Mouse (Mus musculus) embryonic facial prominence, embryonic 10.5 days (tissue): ENCODE results near the gene Gm15737. TPM values are rescaled to one million over a fixed set of nuclear protein-coding genes. Genes with fewer than 3 reads are reported as not detected.

Experiments
- DNase-seq: peaks from one replicate; pipeline ENCODE4 v3.0.0-alpha.2; 2017; ENCODE audit warnings: low spot score
- H3K27ac ChIP-seq: fragments of 300-500 bp; sonication (generic); replicated peaks from 2 replicates; pipeline ENCODE4 v1.5.1; 2016; ENCODE audit warnings: mild to moderate bottlenecking
- H3K27me3 ChIP-seq: fragments of 300-500 bp; sonication (generic); replicated peaks from 2 replicates; pipeline ENCODE4 v1.6.1; 2016; ENCODE audit warnings: low read depth, mild to moderate bottlenecking; ENCODE audit not compliant: poor library complexity, severe bottlenecking
- H3K36me3 ChIP-seq: fragments of 300-500 bp; sonication (generic); replicated peaks from 2 replicates; pipeline ENCODE4 v1.6.1; 2016; ENCODE audit warnings: mild to moderate bottlenecking, moderate library complexity
- H3K4me1 ChIP-seq: fragments of 300-500 bp; sonication (generic); 2 replicates; pipeline ENCODE4 v1.6.1; 2016
- H3K4me3 ChIP-seq: fragments of 300-500 bp; sonication (generic); 2 replicates; pipeline ENCODE4 v1.5.1; 2016; ENCODE audit warnings: mild to moderate bottlenecking, moderate library complexity
- H3K9me3 ChIP-seq: fragments of 300-500 bp; sonication (generic); 2 replicates; pipeline ENCODE4 v1.6.1; 2016; ENCODE audit warnings: mild to moderate bottlenecking
- WGBS: fragments of 180-500 bp; shearing (Covaris S2); methylation state at CpG from one replicate; pipeline ENCODE4 v1.1.7; 2016; 5-methylcytosine and 5-hydroxymethylcytosine counted together
- polyA plus RNA-seq: library from polyadenylated mRNA; unstranded; fragments of >200 nt; fragmentation: Nextera tagmentation; extraction: Ambion mirVana; gene quantifications from 2 replicates; pipeline ENCODE4 v1.2.1, GENCODE M21; 2016

Gm15737 gene
- polyA plus RNA-seq, 1 experiment from 2014 or later, result not detected

DNA sequence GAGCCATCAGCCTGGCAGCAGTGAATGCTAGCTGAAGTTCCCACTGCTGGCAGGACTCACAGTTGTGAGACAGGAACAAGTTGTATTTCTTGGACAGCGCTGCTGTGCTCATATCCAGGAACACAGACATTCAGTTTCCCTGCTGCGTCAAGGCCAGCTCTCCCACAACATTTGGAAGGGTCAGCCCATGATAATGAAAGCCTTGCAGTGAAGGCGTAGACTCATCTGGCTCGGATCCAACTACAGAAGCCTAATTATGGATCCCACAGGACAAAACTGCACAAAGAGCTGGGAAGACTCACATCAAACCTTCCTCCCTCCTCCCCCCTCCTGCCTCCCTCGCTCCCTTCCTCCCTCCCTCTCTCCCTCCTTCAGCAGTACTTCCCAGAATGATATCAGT lies 18.9 kb upstream of the Gm15737 start:
- 66% methylated on average over 5 of the region's 5 CpGs for WGBS
- Histone ChIP-seq H3K36me3 (peaks cover 19% of the 10 kb centered on the region), H3K9me3 (no peaks in the 10 kb centered on the region), H3K27me3 (no peaks in the 10 kb centered on the region), H3K27ac (no peak overlapping the region), H3K4me3 (no peak overlapping the region), H3K4me1 (peaks cover 5% of the 10 kb centered on the region)
- DNase-seq, result no peak

DNA sequence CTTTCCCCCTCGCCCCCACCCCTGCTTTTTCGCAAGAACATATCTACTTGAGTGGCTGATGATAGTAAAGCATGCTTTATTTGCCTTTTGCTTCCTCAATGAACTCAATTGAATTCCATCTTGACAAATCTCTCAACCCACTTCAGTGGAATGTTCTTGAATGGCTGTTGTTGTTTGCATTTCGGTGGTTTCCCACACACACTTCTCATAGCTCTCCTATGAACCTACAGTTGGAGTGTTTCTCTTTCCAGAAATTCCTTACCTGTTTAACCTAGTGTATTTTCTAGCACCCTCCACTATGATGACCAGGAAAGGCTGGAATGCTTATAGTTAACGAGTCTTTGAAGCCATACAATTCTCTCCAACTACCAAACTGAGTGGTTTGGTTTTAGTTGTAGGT lies 14.3 kb upstream of the Gm15737 start:
- WGBS, result 89% methylated on average over 4 of the region's 4 CpGs
- Histone ChIP-seq H3K27me3 (no peaks in the 10 kb centered on the region), H3K9me3 (no peaks in the 10 kb centered on the region)

GRCm38 (mm10) chr6:92857761-92858160 lies 11.4 kb upstream of the Gm15737 start:
- no peaks in the 10 kb centered on the region for H3K9me3 ChIP-seq
- 90% methylated on average over 13 of the region's 13 CpGs for WGBS
- peaks cover 21% of the 10 kb centered on the region for H3K4me1 ChIP-seq

More for the DNA sequence above, 14.3 kb upstream of the Gm15737 start:
- Histone ChIP-seq H3K27ac (no peak overlapping the region), H3K4me3 (no peak overlapping the region), H3K36me3 (peaks cover 29% of the 10 kb centered on the region), H3K4me1 (peaks cover 17% of the 10 kb centered on the region)
- no peak for DNase-seq

GRCm38 (mm10) chr6:92858721-92859510 lies 10.2 kb upstream of the Gm15737 start:
- H3K9me3 ChIP-seq, result no peaks in the 10 kb centered on the region
- H3K36me3 ChIP-seq, result peaks cover 33% of the 10 kb centered on the region
- H3K27me3 ChIP-seq, result no peaks in the 10 kb centered on the region
- H3K4me3 ChIP-seq, result no peak overlapping the region
- no peak overlapping the region for H3K27ac ChIP-seq
- H3K4me1 ChIP-seq, result peaks cover 21% of the 10 kb centered on the region
- no peak for DNase-seq
- 90% methylated on average over 12 of the region's 12 CpGs for WGBS

More at GRCm38 (mm10) chr6:92857761-92858160, 11.4 kb upstream of the Gm15737 start:
- Histone ChIP-seq H3K4me3 (no peak overlapping the region), H3K27ac (no peak overlapping the region), H3K27me3 (no peaks in the 10 kb centered on the region), H3K36me3 (peaks cover 27% of the 10 kb centered on the region)
- no peak for DNase-seq

- Histone ChIP-seq H3K27ac (no peak overlapping the region), H3K27me3 (no peaks in the 10 kb centered on the region), H3K4me3 (no peak overlapping the region), H3K9me3 (no peaks in the 10 kb centered on the region), H3K36me3 (peaks cover 38% of the 10 kb centered on the region), H3K4me1 (peaks cover 21% of the 10 kb centered on the region)
- DNase-seq, result no peak
- WGBS, result 62% methylated on average over 5 of the region's 5 CpGs
Observed at GRCm38 (mm10) chr6:92860285-92860912, 8.8 kb upstream of the Gm15737 start.

GRCm38 (mm10) chr6:92862599-92862998 lies 6.6 kb upstream of the Gm15737 start:
- Histone ChIP-seq H3K9me3 (no peaks in the 10 kb centered on the region), H3K36me3 (peaks cover 34% of the 10 kb centered on the region), H3K4me3 (no peak overlapping the region), H3K27me3 (no peaks in the 10 kb centered on the region), H3K4me1 (peaks cover 10% of the 10 kb centered on the region), H3K27ac (no peak overlapping the region)
- DNase-seq, result no peak
- WGBS, result 84% methylated on average over 9 of the region's 9 CpGs

- WGBS, result 50% methylated on average over 16 of the region's 16 CpGs
- H3K4me1 ChIP-seq, result peaks cover 19% of the 10 kb centered on the region
- peak; percentile 53 for DNase-seq
- H3K36me3 ChIP-seq, result peaks cover 20% of the 10 kb centered on the region
- H3K9me3 ChIP-seq, result no peaks in the 10 kb centered on the region
- no peaks in the 10 kb centered on the region for H3K27me3 ChIP-seq
- peak overlapping the region; percentile 5; the same call in 1 of the 2 replicates for H3K4me3 ChIP-seq
- peak overlapping the region; percentile 57 for H3K27ac ChIP-seq
Observed at GRCm38 (mm10) chr6:92869582-92870219, 544 bp downstream of the Gm15737 start.

- H3K27me3 ChIP-seq, result no peaks in the 10 kb centered on the region
- no peak overlapping the region for H3K4me3 ChIP-seq
- H3K36me3 ChIP-seq, result peaks cover 28% of the 10 kb centered on the region
- H3K27ac ChIP-seq, result no peak overlapping the region
- 78% methylated on average over 4 of the region's 4 CpGs for WGBS
- no peaks in the 10 kb centered on the region for H3K9me3 ChIP-seq
- DNase-seq, result no peak
- peaks cover 19% of the 10 kb centered on the region for H3K4me1 ChIP-seq
Observed at GRCm38 (mm10) chr6:92871813-92872212, 2.7 kb downstream of the Gm15737 start.

DNA sequence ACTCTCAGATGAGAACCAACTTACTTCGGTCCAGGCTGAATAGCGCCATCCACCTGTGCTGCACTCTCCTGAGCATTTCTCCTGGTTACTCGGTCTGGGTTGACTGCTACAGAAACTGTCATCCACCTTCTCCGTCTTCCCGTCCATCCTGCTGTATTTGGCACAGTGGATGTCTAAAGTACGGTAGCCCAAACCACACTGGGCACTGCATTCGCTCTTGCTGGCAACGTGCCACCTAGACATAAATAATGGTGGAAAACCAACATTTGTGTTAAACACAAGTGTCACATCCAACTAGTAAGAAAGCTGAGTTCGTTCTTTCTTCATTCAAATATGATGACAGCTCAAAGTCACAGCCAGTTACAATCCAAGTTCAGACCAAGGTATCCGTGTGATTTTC lies 3.6 kb downstream of the Gm15737 start:
- WGBS, result 92% methylated on average over 10 of the region's 10 CpGs

DNA sequence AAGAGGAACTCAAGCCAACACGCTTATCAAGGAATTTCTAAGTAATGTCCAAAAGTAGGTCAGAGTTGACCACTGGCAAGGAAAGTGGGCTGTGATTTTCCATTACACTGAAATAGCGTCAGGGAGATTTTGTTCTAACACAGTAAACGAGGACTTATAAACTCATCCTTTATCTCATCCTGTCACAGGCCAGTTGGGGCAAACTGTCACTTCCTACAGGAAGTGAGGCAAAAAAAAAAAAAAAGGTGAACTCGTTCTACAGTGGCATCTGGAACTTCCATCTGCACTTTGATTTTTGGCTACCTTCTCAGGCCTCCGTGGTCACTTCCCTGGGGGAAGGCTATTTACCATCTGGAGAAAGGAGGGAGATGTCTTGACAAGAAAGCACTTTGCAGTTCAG lies 5.7 kb downstream of the Gm15737 start:
- no peaks in the 10 kb centered on the region for H3K9me3 ChIP-seq
- no peaks in the 10 kb centered on the region for H3K27me3 ChIP-seq
- 71% methylated on average over 5 of the region's 5 CpGs for WGBS
- no peak for DNase-seq
- peaks cover 56% of the 10 kb centered on the region for H3K36me3 ChIP-seq
- H3K4me1 ChIP-seq, result peaks cover 5% of the 10 kb centered on the region
- H3K27ac ChIP-seq, result no peak overlapping the region
- no peak overlapping the region for H3K4me3 ChIP-seq

More for the DNA sequence above, 3.6 kb downstream of the Gm15737 start:
- Histone ChIP-seq H3K27me3 (no peaks in the 10 kb centered on the region), H3K36me3 (peaks cover 37% of the 10 kb centered on the region), H3K4me3 (no peak overlapping the region), H3K4me1 (peaks cover 19% of the 10 kb centered on the region), H3K27ac (no peak overlapping the region), H3K9me3 (no peaks in the 10 kb centered on the region)
- no peak for DNase-seq

DNA sequence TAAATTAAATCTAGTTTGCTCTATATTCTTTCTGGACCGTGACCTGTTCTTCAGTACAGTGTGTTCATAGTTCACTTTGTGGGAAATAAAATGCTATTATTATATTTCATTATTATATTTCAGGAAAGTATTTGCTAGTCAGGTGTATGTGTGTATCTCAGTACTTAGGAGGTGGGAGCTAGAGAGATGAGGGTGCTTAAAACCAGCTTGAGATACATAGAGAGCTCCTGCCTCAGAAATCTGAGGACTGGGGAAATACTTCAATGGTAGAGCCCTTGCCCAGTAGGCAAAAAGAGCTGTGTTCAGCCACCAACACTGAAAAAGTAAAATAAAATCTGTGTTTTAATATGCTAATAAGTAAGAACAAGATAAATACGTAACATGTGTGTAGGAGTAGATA lies 6.2 kb downstream of the Gm15737 start:
- no peaks in the 10 kb centered on the region for H3K9me3 ChIP-seq
- H3K36me3 ChIP-seq, result peaks cover 56% of the 10 kb centered on the region
- no peaks in the 10 kb centered on the region; the same call in 1 of the 2 replicates for H3K4me1 ChIP-seq
- H3K27me3 ChIP-seq, result no peaks in the 10 kb centered on the region
- no peak overlapping the region for H3K4me3 ChIP-seq
- H3K27ac ChIP-seq, result no peak overlapping the region
- WGBS, result 95% methylated on average over 2 of the region's 2 CpGs
- no peak for DNase-seq

- Histone ChIP-seq H3K27me3 (no peaks in the 10 kb centered on the region), H3K27ac (no peak overlapping the region), H3K36me3 (peaks cover 60% of the 10 kb centered on the region), H3K9me3 (no peaks in the 10 kb centered on the region), H3K4me1 (no peaks in the 10 kb centered on the region), H3K4me3 (no peak overlapping the region)
- no peak for DNase-seq
- 86% methylated on average over 5 of the region's 5 CpGs for WGBS
Observed at GRCm38 (mm10) chr6:92876121-92876520, 7.0 kb downstream of the Gm15737 start.
